Mouse (Mus musculus): ENCODE measurements around the gene Ttc26.

- TF ChIP-seq GATA1 (IDR thresholded peaks at IDR 0.05; ENCODE audit: borderline replicate concordance, low read length) (no peak), FLI1 (IDR thresholded peaks at IDR 0.05; ENCODE audit: low read length) (no peak)
Observed at GRCm38 (mm10) chr6:38374271-38374670, 7.0 kb upstream of the Ttc26 start.

All from megakaryocyte, embryonic 14.5 days (primary cell).